Mouse (Mus musculus) neural tube, embryonic 12.5 days (tissue): ENCODE results near the gene Fam216a. TPM values are rescaled to one million over a fixed set of nuclear protein-coding genes. Genes with fewer than 3 reads are reported as not detected.

Source experiments
- ATAC-seq: fragments of 200-750 bp; cut with Nextera tagmentation; 2 replicates; pipeline ENCODE4 v1.8.0; 2017; ENCODE audit warnings: low read depth, mild to moderate bottlenecking, moderate TSS enrichment, moderate library complexity; ENCODE audit not compliant: low FRiP score
- H3K27ac ChIP-seq: fragments of 300-500 bp; sonication (generic); 2 replicates; pipeline ENCODE4 v1.5.1; 2016
- H3K27me3 ChIP-seq: fragments of 300-500 bp; sonication (generic); replicated peaks from 2 replicates; pipeline ENCODE4 v1.6.1; 2016; ENCODE audit warnings: mild to moderate bottlenecking
- H3K36me3 ChIP-seq: fragments of 300-500 bp; sonication (generic); 2 replicates; pipeline ENCODE4 v1.6.1; 2016; ENCODE audit warnings: mild to moderate bottlenecking
- H3K4me1 ChIP-seq: fragments of 300-500 bp; sonication (generic); 2 replicates; pipeline ENCODE4 v1.6.1; 2016
- H3K4me2 ChIP-seq: fragments of 300-500 bp; sonication (generic); replicated peaks from 2 replicates; pipeline ENCODE4 v1.6.1; 2016; ENCODE audit warnings: mild to moderate bottlenecking
- H3K4me3 ChIP-seq: fragments of 300-500 bp; sonication (generic); 2 replicates; pipeline ENCODE4 v1.5.1; 2016
- H3K9ac ChIP-seq: fragments of 300-500 bp; sonication (generic); 2 replicates; pipeline ENCODE4 v1.6.1; 2016; ENCODE audit warnings: mild to moderate bottlenecking
- H3K9me3 ChIP-seq: fragments of 300-500 bp; sonication (generic); 2 replicates; pipeline ENCODE4 v1.6.1; 2016; ENCODE audit warnings: mild to moderate bottlenecking
- WGBS: fragments of 180-500 bp; shearing (Covaris S2); methylation state at CpG from one replicate; pipeline ENCODE4 v1.1.7; 2016; 5-methylcytosine and 5-hydroxymethylcytosine counted together
- polyA plus RNA-seq: library from polyadenylated mRNA; unstranded; fragments of >200 nt; fragmentation: Nextera tagmentation; extraction: Ambion mirVana; gene quantifications from 2 replicates; pipeline ENCODE4 v1.2.1, GENCODE M21; 2016

Gene Fam216a
- polyA plus RNA-seq, 1 experiment from 2014 or later, result 117 TPM

GRCm38 (mm10) chr5:122379374-122380155, 7.4 kb upstream of the Fam216a start:
- Histone ChIP-seq H3K9me3 (no peaks in the 10 kb centered on the region), H3K9ac (no peak overlapping the region), H3K4me2 (no peak overlapping the region), H3K27me3 (no peaks in the 10 kb centered on the region), H3K4me1 (no peaks in the 10 kb centered on the region), H3K4me3 (no peak overlapping the region), H3K27ac (no peak overlapping the region), H3K36me3 (peaks cover 49% of the 10 kb centered on the region)
- WGBS, result 58% methylated on average over 11 of the region's 11 CpGs
- ATAC-seq, result no peak

- Histone ChIP-seq H3K4me3 (no peak overlapping the region), H3K27me3 (no peaks in the 10 kb centered on the region), H3K27ac (no peak overlapping the region), H3K4me2 (no peak overlapping the region), H3K9ac (no peak overlapping the region), H3K4me1 (peaks cover 8% of the 10 kb centered on the region; the same call in 1 of the 2 replicates), H3K9me3 (no peaks in the 10 kb centered on the region), H3K36me3 (peaks cover 49% of the 10 kb centered on the region)
- WGBS, result 95% methylated on average over 12 of the region's 12 CpGs
- no peak for ATAC-seq
Measured at GRCm38 (mm10) chr5:122378171-122378570, 6.0 kb upstream of the Fam216a start.

DNA sequence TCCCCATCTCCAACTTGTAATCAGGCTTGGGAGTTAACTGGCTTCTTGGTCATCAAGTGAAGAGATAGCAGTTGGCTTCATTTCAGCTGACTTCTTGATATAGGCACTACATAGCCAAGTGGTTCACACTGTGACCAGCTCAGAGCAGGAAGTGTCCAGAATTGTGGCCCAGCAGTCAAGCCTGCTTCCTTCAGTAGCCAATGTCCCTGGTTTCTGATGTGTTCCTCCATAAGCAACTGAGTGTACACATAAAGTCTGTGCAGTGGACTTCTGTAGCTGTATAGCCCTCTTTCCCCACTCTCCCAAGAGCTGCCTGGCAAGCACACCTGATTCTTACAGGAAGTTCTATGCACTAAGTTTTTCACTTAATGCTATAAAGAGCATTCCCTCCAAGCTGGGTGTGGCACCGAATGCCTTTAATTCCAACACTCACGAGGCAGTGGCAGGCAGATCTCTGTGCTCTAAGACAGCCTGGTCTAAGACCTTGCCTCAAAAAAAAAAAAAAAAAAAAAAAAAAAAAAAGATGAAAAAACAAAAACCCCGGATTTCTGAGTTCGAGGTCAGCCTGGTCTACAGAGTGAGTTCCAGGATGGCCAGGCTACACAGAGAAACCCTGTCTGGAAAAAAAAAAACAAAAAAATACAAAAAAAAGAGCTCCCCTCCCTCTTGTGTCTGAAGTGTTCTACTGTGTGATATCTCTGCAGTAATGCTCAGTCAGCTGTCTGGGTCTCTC, 5.1 kb upstream of the Fam216a start:
- WGBS, result 86% methylated on average over 4 of the region's 4 CpGs
- H3K9me3 ChIP-seq, result no peaks in the 10 kb centered on the region
- no peak for ATAC-seq
- no peak overlapping the region for H3K4me3 ChIP-seq
- peaks cover 47% of the 10 kb centered on the region for H3K36me3 ChIP-seq
- H3K27ac ChIP-seq, result no peak overlapping the region
- no peaks in the 10 kb centered on the region for H3K27me3 ChIP-seq
- H3K9ac ChIP-seq, result no peak overlapping the region
- no peak overlapping the region for H3K4me2 ChIP-seq
- H3K4me1 ChIP-seq, result peaks cover 12% of the 10 kb centered on the region; the same call in 1 of the 2 replicates

DNA sequence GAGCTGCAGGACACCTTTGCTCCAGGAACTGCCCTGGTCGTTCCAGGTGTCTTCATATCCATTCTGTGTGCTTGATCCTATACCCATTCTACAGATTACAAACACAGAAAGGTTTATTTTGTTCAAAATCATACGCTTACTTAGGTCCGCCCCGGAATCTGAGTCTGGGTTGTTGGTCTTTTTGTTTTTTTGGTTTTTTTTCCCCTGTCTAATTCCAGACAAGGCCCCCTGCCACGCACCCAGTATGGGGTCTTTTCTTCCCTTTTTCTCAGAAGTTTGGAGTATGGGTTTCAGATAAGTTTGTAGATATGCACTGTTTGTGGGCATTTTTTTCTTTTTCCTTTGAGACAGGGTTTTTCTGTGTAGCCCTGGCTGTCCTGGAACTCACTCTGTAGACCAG, 714 bp upstream of the Fam216a start:
- no peak for ATAC-seq
- H3K27ac ChIP-seq, result 0 out of 2 replicates have a peak overlapping the region, but pooled peaks have one; percentile 50

DNA sequence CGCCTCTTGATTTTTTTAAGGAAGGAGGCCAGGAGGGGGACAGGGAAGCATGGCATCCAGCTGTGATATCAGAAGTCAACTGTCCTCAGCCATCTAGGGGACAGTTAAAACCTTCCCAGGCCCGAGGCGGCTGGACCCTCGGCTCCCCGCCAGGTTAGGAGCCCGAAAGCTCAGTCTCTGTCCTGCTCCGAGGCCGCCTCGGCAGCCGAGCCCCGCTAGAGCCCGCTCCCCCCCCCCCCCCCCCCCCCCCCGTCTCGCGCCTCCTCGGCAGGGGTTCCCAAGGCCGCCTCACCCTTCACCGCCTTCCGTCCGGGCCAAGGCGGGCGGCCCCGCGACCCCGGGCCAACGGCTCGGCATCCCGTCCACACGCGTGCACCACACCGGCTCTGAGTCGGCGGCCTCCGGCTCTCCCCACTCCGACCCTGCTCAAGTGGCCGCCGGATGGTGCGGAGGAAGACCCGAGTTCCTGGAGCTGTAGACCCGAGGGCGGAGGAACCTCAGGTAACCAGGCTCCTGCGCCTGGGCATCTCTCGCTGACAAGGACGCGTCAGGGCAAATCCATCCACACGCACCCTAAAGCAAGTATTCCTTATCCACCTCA, 473 bp downstream of the Fam216a start, which contains the start of gene Gpn3:
Gpn3 (plus strand) TSS at position 286 of the 601 bp plus-strand sequence.
- H3K27ac ChIP-seq, result peak within 1 kb of the TSS; percentile 92
- WGBS, result under 1% methylated on average over 29 of the region's 46 CpGs
- H3K9me3 ChIP-seq, result no peaks in the 10 kb centered on the region
- peak; percentile 88 for ATAC-seq
- H3K36me3 ChIP-seq, result peaks cover 37% of the 10 kb centered on the region
- H3K4me2 ChIP-seq, result peak within 1 kb of the TSS; percentile 76
- H3K27me3 ChIP-seq, result no peaks in the 10 kb centered on the region
- H3K4me3 ChIP-seq, result peak within 1 kb of the TSS; percentile 79
- peaks cover 17% of the 10 kb centered on the region; the same call in 1 of the 2 replicates for H3K4me1 ChIP-seq
- peak within 1 kb of the TSS; percentile 89 for H3K9ac ChIP-seq

More for the DNA sequence above, 714 bp upstream of the Fam216a start:
- H3K9ac ChIP-seq, result peak overlapping the region; percentile 67
- H3K36me3 ChIP-seq, result peaks cover 30% of the 10 kb centered on the region
- H3K4me3 ChIP-seq, result peak overlapping the region; percentile 79
- H3K4me2 ChIP-seq, result peak overlapping the region; percentile 76
- 6% methylated on average over 5 of the region's 5 CpGs for WGBS
- H3K9me3 ChIP-seq, result no peaks in the 10 kb centered on the region
- peaks cover 17% of the 10 kb centered on the region; the same call in 1 of the 2 replicates for H3K4me1 ChIP-seq
- no peaks in the 10 kb centered on the region for H3K27me3 ChIP-seq

- H3K9ac ChIP-seq, result peak overlapping the region; percentile 89
- H3K27ac ChIP-seq, result peak overlapping the region; percentile 64; the same call in 1 of the 2 replicates
- H3K9me3 ChIP-seq, result no peaks in the 10 kb centered on the region
- peak; percentile 78; the same call in 1 of the 2 replicates for ATAC-seq
- peak overlapping the region; percentile 92 for H3K4me3 ChIP-seq
- WGBS, result 0% methylated on average over 54 of the region's 57 CpGs
- peaks cover 5% of the 10 kb centered on the region for H3K36me3 ChIP-seq
- H3K4me1 ChIP-seq, result peaks cover 8% of the 10 kb centered on the region; the same call in 1 of the 2 replicates
- no peaks in the 10 kb centered on the region for H3K27me3 ChIP-seq
- H3K4me2 ChIP-seq, result peak overlapping the region; percentile 86
Measured at GRCm38 (mm10) chr5:122354492-122355067, 17.6 kb downstream of the Fam216a start.

- peaks cover 2% of the 10 kb centered on the region for H3K36me3 ChIP-seq
- peaks cover 8% of the 10 kb centered on the region; the same call in 1 of the 2 replicates for H3K4me1 ChIP-seq
- peak; percentile 91 for ATAC-seq
- no peaks in the 10 kb centered on the region for H3K9me3 ChIP-seq
- peak within 1 kb of the TSS; percentile 89 for H3K9ac ChIP-seq
- H3K4me3 ChIP-seq, result peak within 1 kb of the TSS; percentile 92
- H3K27ac ChIP-seq, result peak within 1 kb of the TSS; percentile 64; the same call in 1 of the 2 replicates
- peak within 1 kb of the TSS; percentile 86 for H3K4me2 ChIP-seq
- H3K27me3 ChIP-seq, result no peaks in the 10 kb centered on the region
- under 1% methylated on average over 51 of the region's 51 CpGs for WGBS
Measured at GRCm38 (mm10) chr5:122353807-122354491, 18.2 kb downstream of the Fam216a start, which contains the start of the genes Rad9b and Vps29. Gene Rad9b (minus strand): TSS chr5:122354233. Gene Vps29 (plus strand): TSS chr5:122354369.

DNA sequence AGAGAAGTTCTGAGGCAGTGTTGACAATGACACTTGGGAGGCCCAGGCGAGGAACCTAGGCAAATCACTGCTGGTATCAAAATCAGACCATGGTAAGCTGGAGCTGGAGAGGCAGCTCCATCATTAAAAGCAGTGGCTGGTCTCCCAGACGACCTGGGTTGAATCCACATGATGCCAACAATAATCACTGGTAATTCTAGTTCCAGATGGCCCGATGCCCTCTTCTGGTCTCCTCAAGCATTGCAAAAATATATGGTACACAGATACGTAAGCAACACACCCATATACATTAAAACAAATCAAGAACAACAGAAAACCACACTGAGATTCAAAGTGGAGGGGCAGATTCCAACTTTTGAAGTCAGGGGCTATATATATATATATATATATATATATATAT, 26.4 kb downstream of the Fam216a start:
- Histone ChIP-seq H3K36me3 (no peaks in the 10 kb centered on the region), H3K4me1 (no peaks in the 10 kb centered on the region), H3K27me3 (no peaks in the 10 kb centered on the region), H3K27ac (no peak overlapping the region), H3K9ac (no peak overlapping the region), H3K9me3 (0 out of 2 replicates have a peak, but pooled peaks cover 2% of the 10 kb centered on the region), H3K4me2 (no peak overlapping the region), H3K4me3 (no peak overlapping the region)
- no peak for ATAC-seq
- WGBS, result 76% methylated on average over 4 of the region's 4 CpGs

GRCm38 (mm10) chr5:122344260-122344659, 27.9 kb downstream of the Fam216a start:
- H3K27me3 ChIP-seq, result no peaks in the 10 kb centered on the region
- WGBS, result 12% methylated on average over 5 of the region's 5 CpGs

GRCm38 (mm10) chr5:122343768-122344167, 28.4 kb downstream of the Fam216a start:
- Histone ChIP-seq H3K27ac (no peak overlapping the region), H3K4me2 (no peak overlapping the region), H3K36me3 (no peaks in the 10 kb centered on the region), H3K9ac (no peak overlapping the region), H3K4me1 (no peaks in the 10 kb centered on the region), H3K27me3 (no peaks in the 10 kb centered on the region), H3K4me3 (no peak overlapping the region), H3K9me3 (0 out of 2 replicates have a peak, but pooled peaks cover 2% of the 10 kb centered on the region)
- 57% methylated on average over 7 of the region's 7 CpGs for WGBS
- no peak for ATAC-seq

More at GRCm38 (mm10) chr5:122344260-122344659, 27.9 kb downstream of the Fam216a start:
- H3K4me2 ChIP-seq, result no peak overlapping the region
- H3K36me3 ChIP-seq, result no peaks in the 10 kb centered on the region
- H3K27ac ChIP-seq, result no peak overlapping the region
- ATAC-seq, result no peak
- no peak overlapping the region for H3K4me3 ChIP-seq
- H3K9ac ChIP-seq, result no peak overlapping the region
- 0 out of 2 replicates have a peak, but pooled peaks cover 2% of the 10 kb centered on the region for H3K9me3 ChIP-seq
- H3K4me1 ChIP-seq, result no peaks in the 10 kb centered on the region

GRCm38 (mm10) chr5:122342874-122343273, 29.3 kb downstream of the Fam216a start:
- WGBS, result 77% methylated on average over 1 of the region's 1 CpGs
- Histone ChIP-seq H3K9ac (no peak overlapping the region), H3K27me3 (no peaks in the 10 kb centered on the region), H3K4me2 (no peak overlapping the region), H3K27ac (no peak overlapping the region), H3K9me3 (0 out of 2 replicates have a peak, but pooled peaks cover 2% of the 10 kb centered on the region), H3K4me1 (no peaks in the 10 kb centered on the region), H3K4me3 (no peak overlapping the region), H3K36me3 (no peaks in the 10 kb centered on the region)
- no peak for ATAC-seq
